Mouse (Mus musculus) WW6 (cell line): ENCODE results near the gene Fkbp3.

Experiments used
- DNase-seq: peaks from one replicate; pipeline ENCODE4 v3.0.0-alpha.2; 2013; ENCODE audit warnings: low read depth, low spot score

Gene Fkbp3

GRCm38 (mm10) chr12:65073611-65074178, at the start of gene Fkbp3:
TSS of gene Fkbp3 (minus strand) at chr12:65074007.
- DNase-seq, result peak; percentile 90

- DNase-seq, result no peak
These were observed 45.6 kb upstream of the Fkbp3 start for GRCm38 (mm10) chr12:65119451-65119850.

- DNase-seq, result no peak
These were observed 45.2 kb upstream of the Fkbp3 start for GRCm38 (mm10) chr12:65118968-65119367.

GRCm38 (mm10) chr12:65114978-65115377, 41.2 kb upstream of the Fkbp3 start:
- peak; percentile 49 for DNase-seq

- no peak for DNase-seq
These were observed 40.1 kb upstream of the Fkbp3 start for GRCm38 (mm10) chr12:65113925-65114324.

- DNase-seq, result no peak
These were observed 39.0 kb upstream of the Fkbp3 start for GRCm38 (mm10) chr12:65112811-65113210.

GRCm38 (mm10) chr12:65111503-65111902, 37.7 kb upstream of the Fkbp3 start:
- no peak for DNase-seq

- no peak for DNase-seq
These were observed 34.9 kb upstream of the Fkbp3 start for GRCm38 (mm10) chr12:65108746-65109145.

- DNase-seq, result no peak
These were observed 3.1 kb upstream of the Fkbp3 start for GRCm38 (mm10) chr12:65076906-65077305.

GRCm38 (mm10) chr12:65075733-65076310, 2.0 kb upstream of the Fkbp3 start:
- DNase-seq, result no peak

GRCm38 (mm10) chr12:65075085-65075732, 1.4 kb upstream of the Fkbp3 start, which contains the start of gene Fancm:
TSS of gene Fancm (plus strand) at chr12:65075603.
- peak; percentile 74 for DNase-seq

GRCm38 (mm10) chr12:65074651-65075050, 844 bp upstream of the Fkbp3 start:
- no peak for DNase-seq

GRCm38 (mm10) chr12:65072911-65073610, 746 bp downstream of the Fkbp3 start:
- no peak for DNase-seq

- no peak for DNase-seq
These were observed 5.4 kb downstream of the Fkbp3 start for GRCm38 (mm10) chr12:65068409-65068808.

- no peak for DNase-seq
These were observed 7.6 kb downstream of the Fkbp3 start for GRCm38 (mm10) chr12:65066234-65066633.

GRCm38 (mm10) chr12:65065241-65065640, 8.6 kb downstream of the Fkbp3 start:
- DNase-seq, result no peak

- no peak for DNase-seq
These were observed 12.7 kb downstream of the Fkbp3 start for GRCm38 (mm10) chr12:65061082-65061481.

GRCm38 (mm10) chr12:65058203-65058602, 15.6 kb downstream of the Fkbp3 start:
- no peak for DNase-seq

- no peak for DNase-seq
These were observed 25.0 kb downstream of the Fkbp3 start for GRCm38 (mm10) chr12:65048799-65049198.

GRCm38 (mm10) chr12:65037546-65037937, 36.3 kb downstream of the Fkbp3 start:
- no peak for DNase-seq

- DNase-seq, result no peak
These were observed 36.8 kb downstream of the Fkbp3 start for GRCm38 (mm10) chr12:65036892-65037545.
